Mouse (Mus musculus): ENCODE data around the gene Igsf21. TPM values are rescaled to one million over a fixed set of nuclear protein-coding genes. Genes with fewer than 3 reads are reported as not detected.
A peak's percentile ranks its signal among the peaks of the same experiment; 100 is the strongest.

The Igsf21 gene
- total RNA-seq, 2 experiments from 2014 or later, result 43.1 to 50.8 TPM

GRCm38 (mm10) chr4:140203696-140204272 is 42.8 kb downstream of the Igsf21 start:
- DNase-seq (ENCODE audit: extremely low spot score in 1 of 2, low spot score in 1 of 2), result no peak

- DNase-seq (ENCODE audit: extremely low spot score in 1 of 2, low spot score in 1 of 2), result no peak
Observed at GRCm38 (mm10) chr4:140202196-140202595, 44.4 kb downstream of the Igsf21 start.

- DNase-seq (ENCODE audit: extremely low spot score in 1 of 2, low spot score in 1 of 2), result no peak
Observed at GRCm38 (mm10) chr4:140200296-140200695, 46.3 kb downstream of the Igsf21 start.

GRCm38 (mm10) chr4:140196717-140197116 is 49.9 kb downstream of the Igsf21 start:
- no peak for DNase-seq (ENCODE audit: extremely low spot score in 1 of 2, low spot score in 1 of 2)

GRCm38 (mm10) chr4:140192276-140193002 is 54.1 kb downstream of the Igsf21 start:
- DNase-seq (ENCODE audit: extremely low spot score in 1 of 2, low spot score in 1 of 2), result no peak

GRCm38 (mm10) chr4:140189601-140190000 is 57.0 kb downstream of the Igsf21 start:
- no peak for DNase-seq (ENCODE audit: extremely low spot score in 1 of 2, low spot score in 1 of 2)

- DNase-seq (ENCODE audit: extremely low spot score in 1 of 2, low spot score in 1 of 2), result no peak
Observed at GRCm38 (mm10) chr4:140188626-140189025, 58.0 kb downstream of the Igsf21 start.

GRCm38 (mm10) chr4:140187404-140188145 is 59.0 kb downstream of the Igsf21 start:
- no peak for DNase-seq (ENCODE audit: extremely low spot score in 1 of 2, low spot score in 1 of 2)

- DNase-seq (ENCODE audit: extremely low spot score in 1 of 2, low spot score in 1 of 2), result no peak
Observed at GRCm38 (mm10) chr4:140179576-140179975, 67.0 kb downstream of the Igsf21 start.

GRCm38 (mm10) chr4:140177055-140177454 is 69.5 kb downstream of the Igsf21 start:
- no peak for DNase-seq (ENCODE audit: extremely low spot score in 1 of 2, low spot score in 1 of 2)

GRCm38 (mm10) chr4:140173746-140174399 is 72.7 kb downstream of the Igsf21 start:
- no peak for DNase-seq (ENCODE audit: extremely low spot score in 1 of 2, low spot score in 1 of 2)

GRCm38 (mm10) chr4:140173084-140173483 is 73.5 kb downstream of the Igsf21 start:
- DNase-seq (ENCODE audit: extremely low spot score in 1 of 2, low spot score in 1 of 2), result no peak

GRCm38 (mm10) chr4:140171917-140172316 is 74.7 kb downstream of the Igsf21 start:
- no peak for DNase-seq (ENCODE audit: extremely low spot score in 1 of 2, low spot score in 1 of 2)

GRCm38 (mm10) chr4:140171189-140171588 is 75.4 kb downstream of the Igsf21 start:
- DNase-seq (ENCODE audit: extremely low spot score in 1 of 2, low spot score in 1 of 2), result no peak

GRCm38 (mm10) chr4:140165851-140166250 is 80.7 kb downstream of the Igsf21 start:
- no peak for DNase-seq (ENCODE audit: extremely low spot score in 1 of 2, low spot score in 1 of 2)

- no peak for DNase-seq (ENCODE audit: extremely low spot score in 1 of 2, low spot score in 1 of 2)
Observed at GRCm38 (mm10) chr4:140164662-140165061, 81.9 kb downstream of the Igsf21 start.

GRCm38 (mm10) chr4:140159617-140160016 is 87.0 kb downstream of the Igsf21 start:
- no peak for DNase-seq (ENCODE audit: extremely low spot score in 1 of 2, low spot score in 1 of 2)

- no peak for DNase-seq (ENCODE audit: extremely low spot score in 1 of 2, low spot score in 1 of 2)
Observed at GRCm38 (mm10) chr4:140154899-140155463, 91.6 kb downstream of the Igsf21 start.

GRCm38 (mm10) chr4:140154484-140154883 is 92.1 kb downstream of the Igsf21 start:
- DNase-seq (ENCODE audit: extremely low spot score in 1 of 2, low spot score in 1 of 2), result no peak

- no peak for DNase-seq (ENCODE audit: extremely low spot score in 1 of 2, low spot score in 1 of 2)
Observed at GRCm38 (mm10) chr4:140153711-140154114, 92.9 kb downstream of the Igsf21 start.

GRCm38 (mm10) chr4:140153101-140153500 is 93.5 kb downstream of the Igsf21 start:
- peak in 1 of 2 experiments; percentile 77 for DNase-seq (ENCODE audit: extremely low spot score in 1 of 2, low spot score in 1 of 2)
